Mouse (Mus musculus): ENCODE measurements around the gene Pip5k1b. TPM values are rescaled to one million over a fixed set of nuclear protein-coding genes. Genes with fewer than 3 reads are reported as not detected.

Pip5k1b gene
- polyA plus RNA-seq, 1 experiment from 2014 or later = 5.3 TPM

DNA sequence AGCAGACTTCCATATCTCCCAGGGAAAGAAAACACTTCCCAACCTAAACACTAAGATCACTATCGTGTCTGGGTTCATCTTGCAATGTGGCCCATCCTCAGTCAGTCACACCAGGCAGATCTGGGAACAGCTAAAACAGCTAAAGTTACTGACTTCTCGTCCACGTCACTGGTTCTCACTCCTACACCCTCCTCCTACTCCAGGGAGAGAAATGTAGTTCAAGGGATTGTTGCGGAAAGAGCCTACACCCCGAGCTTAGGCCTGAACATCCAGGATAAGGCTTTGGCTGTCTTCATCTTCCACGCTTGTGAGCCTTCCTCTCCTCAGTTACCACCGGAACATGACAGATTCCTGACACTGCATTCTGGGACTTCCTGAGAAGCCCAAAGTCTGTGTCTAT lies 43.7 kb downstream of the Pip5k1b start:
- no peak for ATAC-seq (ENCODE audit: insufficient read depth, low FRiP score, low read depth)
- no peak overlapping the region for H3K4me3 ChIP-seq (replicated peaks)

GRCm38 (mm10) chr19:24509391-24509790 lies 46.3 kb downstream of the Pip5k1b start:
- 82% methylated on average over 6 of the region's 6 CpGs for WGBS
- H3K4me2 ChIP-seq = no peak overlapping the region
- H3K27me3 ChIP-seq (replicated peaks) = no peaks in the 10 kb centered on the region
- H3K36me3 ChIP-seq = no peaks in the 10 kb centered on the region
- H3K4me3 ChIP-seq (replicated peaks) = no peak overlapping the region
- no peaks in the 10 kb centered on the region for H3K9me3 ChIP-seq
- H3K9ac ChIP-seq = no peak overlapping the region
- no peaks in the 10 kb centered on the region for H3K4me1 ChIP-seq
- H3K27ac ChIP-seq = no peak overlapping the region
- ATAC-seq (ENCODE audit: insufficient read depth, low FRiP score, low read depth) = no peak

More for the DNA sequence above, 43.7 kb downstream of the Pip5k1b start:
- Histone ChIP-seq H3K9me3 (no peaks in the 10 kb centered on the region), H3K9ac (no peak overlapping the region), H3K27me3 (replicated peaks) (no peaks in the 10 kb centered on the region), H3K4me1 (no peaks in the 10 kb centered on the region), H3K36me3 (no peaks in the 10 kb centered on the region), H3K27ac (no peak overlapping the region), H3K4me2 (no peak overlapping the region)
- 95% methylated on average over 7 of the region's 7 CpGs for WGBS

GRCm38 (mm10) chr19:24508087-24508767 lies 47.4 kb downstream of the Pip5k1b start:
- ATAC-seq (ENCODE audit: insufficient read depth, low FRiP score, low read depth) = no peak
- Histone ChIP-seq H3K4me3 (replicated peaks) (no peak overlapping the region), H3K9ac (no peak overlapping the region), H3K4me2 (no peak overlapping the region), H3K4me1 (no peaks in the 10 kb centered on the region), H3K27me3 (replicated peaks) (no peaks in the 10 kb centered on the region), H3K36me3 (no peaks in the 10 kb centered on the region), H3K27ac (no peak overlapping the region), H3K9me3 (no peaks in the 10 kb centered on the region)
- 75% methylated on average over 13 of the region's 13 CpGs for WGBS

GRCm38 (mm10) chr19:24502736-24503421 lies 52.8 kb downstream of the Pip5k1b start:
- WGBS = 82% methylated on average over 10 of the region's 10 CpGs
- no peaks in the 10 kb centered on the region for H3K9me3 ChIP-seq
- no peak overlapping the region for H3K4me3 ChIP-seq (replicated peaks)
- no peaks in the 10 kb centered on the region for H3K36me3 ChIP-seq
- H3K27ac ChIP-seq = no peak overlapping the region
- no peak overlapping the region for H3K4me2 ChIP-seq
- no peaks in the 10 kb centered on the region for H3K27me3 ChIP-seq (replicated peaks)
- H3K9ac ChIP-seq = no peak overlapping the region
- H3K4me1 ChIP-seq = no peaks in the 10 kb centered on the region
- ATAC-seq (ENCODE audit: insufficient read depth, low FRiP score, low read depth) = no peak

GRCm38 (mm10) chr19:24501525-24501924 lies 54.1 kb downstream of the Pip5k1b start:
- ATAC-seq (ENCODE audit: insufficient read depth, low FRiP score, low read depth) = no peak
- Histone ChIP-seq H3K9ac (no peak overlapping the region), H3K27ac (no peak overlapping the region), H3K36me3 (no peaks in the 10 kb centered on the region), H3K4me3 (replicated peaks) (no peak overlapping the region), H3K9me3 (no peaks in the 10 kb centered on the region), H3K4me1 (no peaks in the 10 kb centered on the region), H3K4me2 (no peak overlapping the region), H3K27me3 (replicated peaks) (no peaks in the 10 kb centered on the region)

- no peak overlapping the region for H3K4me3 ChIP-seq (replicated peaks)
- no peak overlapping the region for H3K9ac ChIP-seq
- no peak overlapping the region for H3K4me2 ChIP-seq
- H3K36me3 ChIP-seq = no peaks in the 10 kb centered on the region
- no peaks in the 10 kb centered on the region for H3K9me3 ChIP-seq
- ATAC-seq (ENCODE audit: insufficient read depth, low FRiP score, low read depth) = no peak
- no peaks in the 10 kb centered on the region for H3K4me1 ChIP-seq
- no peak overlapping the region for H3K27ac ChIP-seq
- no peaks in the 10 kb centered on the region for H3K27me3 ChIP-seq (replicated peaks)
- 69% methylated on average over 5 of the region's 5 CpGs for whole genome bisulfite sequencing
Measured at GRCm38 (mm10) chr19:24500431-24500830, 55.2 kb downstream of the Pip5k1b start.

DNA sequence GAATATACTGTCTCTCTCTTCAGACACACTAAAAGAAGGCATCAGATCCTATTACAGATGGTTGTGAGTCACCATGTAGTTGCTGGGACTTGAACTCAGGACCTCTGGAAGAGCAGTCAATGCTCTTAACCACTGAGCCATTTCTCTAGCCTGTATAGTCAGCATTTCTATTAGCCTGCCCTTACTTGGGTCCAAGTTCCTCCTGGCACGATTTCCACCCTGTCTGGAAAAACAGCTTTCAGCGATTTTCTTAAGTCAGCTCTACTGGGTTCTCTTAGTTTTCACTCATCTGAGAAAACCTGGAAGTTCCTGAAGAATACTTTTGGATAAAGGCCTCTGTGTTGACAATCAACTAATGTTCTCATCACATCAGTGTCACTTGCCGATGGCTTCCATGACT lies 56.4 kb downstream of the Pip5k1b start:
- no peaks in the 10 kb centered on the region for H3K4me1 ChIP-seq
- H3K27me3 ChIP-seq (replicated peaks) = no peaks in the 10 kb centered on the region
- no peak overlapping the region for H3K27ac ChIP-seq
- H3K4me3 ChIP-seq (replicated peaks) = no peak overlapping the region
- WGBS = 83% methylated on average over 3 of the region's 3 CpGs
- ATAC-seq (ENCODE audit: insufficient read depth, low FRiP score, low read depth) = no peak
- H3K9me3 ChIP-seq = no peaks in the 10 kb centered on the region
- no peak overlapping the region for H3K4me2 ChIP-seq
- H3K9ac ChIP-seq = no peak overlapping the region
- H3K36me3 ChIP-seq = no peaks in the 10 kb centered on the region

DNA sequence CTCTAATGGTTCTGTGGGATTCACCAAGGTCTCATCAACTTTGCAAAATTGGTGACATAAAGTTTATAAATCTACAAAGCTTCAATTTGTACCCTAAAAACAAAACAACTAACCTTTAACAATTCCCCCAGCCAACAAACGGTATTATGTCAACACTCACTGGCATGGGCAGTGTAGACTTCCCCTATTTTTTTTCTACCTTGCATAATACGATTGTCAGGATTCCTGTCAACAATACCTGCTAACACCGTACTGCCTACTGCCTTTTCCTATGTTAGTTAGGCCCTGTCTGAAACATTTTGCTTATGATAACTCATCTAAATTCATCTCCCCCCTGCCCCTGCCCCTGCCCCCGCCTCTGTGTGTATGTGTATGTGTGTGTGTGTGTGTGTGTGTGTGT lies 61.8 kb downstream of the Pip5k1b start:
- 73% methylated on average over 4 of the region's 4 CpGs for WGBS
- Histone ChIP-seq H3K4me2 (no peak overlapping the region), H3K27me3 (replicated peaks) (no peaks in the 10 kb centered on the region), H3K9ac (no peak overlapping the region), H3K4me1 (no peaks in the 10 kb centered on the region), H3K27ac (no peak overlapping the region), H3K36me3 (no peaks in the 10 kb centered on the region), H3K4me3 (replicated peaks) (no peak overlapping the region), H3K9me3 (no peaks in the 10 kb centered on the region)
- ATAC-seq (ENCODE audit: insufficient read depth, low FRiP score, low read depth) = no peak

GRCm38 (mm10) chr19:24491824-24492223 lies 63.8 kb downstream of the Pip5k1b start:
- no peaks in the 10 kb centered on the region for H3K4me1 ChIP-seq
- no peak overlapping the region for H3K27ac ChIP-seq
- WGBS = 66% methylated on average over 3 of the region's 3 CpGs
- H3K9ac ChIP-seq = no peak overlapping the region
- no peak for ATAC-seq (ENCODE audit: insufficient read depth, low FRiP score, low read depth)
- no peaks in the 10 kb centered on the region for H3K27me3 ChIP-seq (replicated peaks)
- H3K36me3 ChIP-seq = no peaks in the 10 kb centered on the region
- H3K4me2 ChIP-seq = no peak overlapping the region
- H3K4me3 ChIP-seq (replicated peaks) = no peak overlapping the region
- H3K9me3 ChIP-seq = no peaks in the 10 kb centered on the region

- Histone ChIP-seq H3K4me1 (no peaks in the 10 kb centered on the region), H3K9ac (no peak overlapping the region), H3K36me3 (no peaks in the 10 kb centered on the region), H3K27me3 (replicated peaks) (no peaks in the 10 kb centered on the region), H3K27ac (no peak overlapping the region), H3K4me3 (replicated peaks) (no peak overlapping the region), H3K4me2 (no peak overlapping the region), H3K9me3 (no peaks in the 10 kb centered on the region)
- no peak for ATAC-seq (ENCODE audit: insufficient read depth, low FRiP score, low read depth)
- WGBS = 63% methylated on average over 5 of the region's 5 CpGs
Measured at GRCm38 (mm10) chr19:24490275-24490674, 65.4 kb downstream of the Pip5k1b start.

GRCm38 (mm10) chr19:24486433-24487296 lies 69.0 kb downstream of the Pip5k1b start:
- Histone ChIP-seq H3K4me3 (replicated peaks) (no peak overlapping the region), H3K27me3 (replicated peaks) (no peaks in the 10 kb centered on the region), H3K9ac (no peak overlapping the region), H3K4me2 (no peak overlapping the region), H3K9me3 (no peaks in the 10 kb centered on the region), H3K27ac (no peak overlapping the region), H3K36me3 (no peaks in the 10 kb centered on the region), H3K4me1 (no peaks in the 10 kb centered on the region)
- no peak for ATAC-seq (ENCODE audit: insufficient read depth, low FRiP score, low read depth)
- whole genome bisulfite sequencing = 72% methylated on average over 8 of the region's 8 CpGs

GRCm38 (mm10) chr19:24484612-24485194 lies 71.0 kb downstream of the Pip5k1b start:
- Histone ChIP-seq H3K27me3 (replicated peaks) (no peaks in the 10 kb centered on the region), H3K9ac (no peak overlapping the region), H3K36me3 (no peaks in the 10 kb centered on the region), H3K27ac (no peak overlapping the region), H3K4me2 (no peak overlapping the region), H3K4me3 (replicated peaks) (no peak overlapping the region), H3K9me3 (no peaks in the 10 kb centered on the region), H3K4me1 (no peaks in the 10 kb centered on the region)
- no peak for ATAC-seq (ENCODE audit: insufficient read depth, low FRiP score, low read depth)
- WGBS = 82% methylated on average over 3 of the region's 4 CpGs
